Mouse (Mus musculus): ENCODE measurements around the gene Exoc5.
"Not testable (repeated sequence)": the region's sequence is repeated elsewhere in the genome, so short reads cannot be mapped to it uniquely, and the experiment has no call there.

The Exoc5 gene

DNA sequence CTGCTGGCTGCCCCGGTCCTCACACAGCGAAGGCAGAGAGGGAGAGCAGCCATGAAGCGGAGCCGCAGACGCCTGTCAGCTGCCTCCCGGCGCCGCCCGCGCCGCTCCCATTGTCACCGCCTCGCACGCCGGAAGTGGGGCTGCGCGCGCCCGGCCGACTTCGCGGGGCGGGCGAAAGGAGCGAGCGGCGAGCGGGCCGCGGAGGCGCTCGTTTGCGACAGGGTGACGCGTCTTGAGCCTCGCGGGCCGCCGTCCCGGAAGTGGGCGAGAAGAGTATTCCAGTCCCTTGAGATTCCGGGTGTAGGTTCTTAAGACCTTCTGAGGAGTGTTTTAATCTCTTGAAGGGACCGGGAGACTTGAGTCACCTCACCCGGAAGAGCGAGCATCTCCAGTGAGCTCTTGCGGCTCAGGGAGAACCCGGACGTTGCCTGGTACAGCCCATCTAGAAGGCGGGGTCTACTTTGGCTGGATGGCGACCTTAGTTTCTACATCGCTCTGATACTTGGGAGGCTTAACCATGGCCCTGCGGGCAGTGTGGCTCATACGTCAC, at the start of gene Exoc5:
Gene Exoc5, minus strand, starts transcription at position 380 of the 550 bp plus-strand sequence.
- peak; percentile 96 for DNase-seq (ENCODE audit: low spot score)

GRCm38 (mm10) chr14:49091755-49092154, 25.3 kb upstream of the Exoc5 start:
- not testable (repeated sequence) for DNase-seq (ENCODE audit: low spot score)

- DNase-seq (ENCODE audit: low spot score) = no peak
These were observed 24.8 kb upstream of the Exoc5 start for GRCm38 (mm10) chr14:49091277-49091676.

DNA sequence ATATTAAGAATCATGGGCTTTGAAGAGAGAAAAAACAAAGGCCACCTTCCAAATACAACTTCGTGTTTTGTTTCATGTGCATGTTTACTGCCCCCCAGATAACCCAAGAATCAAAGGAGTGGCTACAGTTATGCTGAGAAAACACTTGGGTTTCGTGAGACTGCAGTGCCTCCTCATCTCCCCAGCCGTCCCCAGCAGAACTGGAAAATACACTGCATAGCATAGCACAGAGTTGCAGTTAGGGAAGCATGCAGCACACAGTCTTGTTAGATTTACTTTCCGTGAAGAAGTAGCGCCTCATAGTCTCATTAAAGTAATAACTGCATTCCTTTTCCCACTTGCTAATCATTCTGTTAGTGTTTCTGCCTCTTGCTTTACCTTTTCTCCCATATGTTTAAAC, 23.6 kb upstream of the Exoc5 start:
- peak; percentile 32 for DNase-seq (ENCODE audit: low spot score)

GRCm38 (mm10) chr14:49089461-49090058, 23.1 kb upstream of the Exoc5 start:
- peak; percentile 66 for DNase-seq (ENCODE audit: low spot score)

GRCm38 (mm10) chr14:49088155-49089048, 21.9 kb upstream of the Exoc5 start:
- DNase-seq (ENCODE audit: low spot score) = peak; percentile 59

- DNase-seq (ENCODE audit: low spot score) = no peak
These were observed 20.1 kb upstream of the Exoc5 start for GRCm38 (mm10) chr14:49086522-49086921.

- DNase-seq (ENCODE audit: low spot score) = no peak
These were observed 12.4 kb upstream of the Exoc5 start for GRCm38 (mm10) chr14:49078820-49079219.

- no peak for DNase-seq (ENCODE audit: low spot score)
These were observed 7.9 kb upstream of the Exoc5 start for GRCm38 (mm10) chr14:49074361-49074760.

GRCm38 (mm10) chr14:49073896-49074295, 7.4 kb upstream of the Exoc5 start:
- DNase-seq (ENCODE audit: low spot score) = no peak

- no peak for DNase-seq (ENCODE audit: low spot score)
These were observed 6.4 kb upstream of the Exoc5 start for GRCm38 (mm10) chr14:49072837-49073236.

DNA sequence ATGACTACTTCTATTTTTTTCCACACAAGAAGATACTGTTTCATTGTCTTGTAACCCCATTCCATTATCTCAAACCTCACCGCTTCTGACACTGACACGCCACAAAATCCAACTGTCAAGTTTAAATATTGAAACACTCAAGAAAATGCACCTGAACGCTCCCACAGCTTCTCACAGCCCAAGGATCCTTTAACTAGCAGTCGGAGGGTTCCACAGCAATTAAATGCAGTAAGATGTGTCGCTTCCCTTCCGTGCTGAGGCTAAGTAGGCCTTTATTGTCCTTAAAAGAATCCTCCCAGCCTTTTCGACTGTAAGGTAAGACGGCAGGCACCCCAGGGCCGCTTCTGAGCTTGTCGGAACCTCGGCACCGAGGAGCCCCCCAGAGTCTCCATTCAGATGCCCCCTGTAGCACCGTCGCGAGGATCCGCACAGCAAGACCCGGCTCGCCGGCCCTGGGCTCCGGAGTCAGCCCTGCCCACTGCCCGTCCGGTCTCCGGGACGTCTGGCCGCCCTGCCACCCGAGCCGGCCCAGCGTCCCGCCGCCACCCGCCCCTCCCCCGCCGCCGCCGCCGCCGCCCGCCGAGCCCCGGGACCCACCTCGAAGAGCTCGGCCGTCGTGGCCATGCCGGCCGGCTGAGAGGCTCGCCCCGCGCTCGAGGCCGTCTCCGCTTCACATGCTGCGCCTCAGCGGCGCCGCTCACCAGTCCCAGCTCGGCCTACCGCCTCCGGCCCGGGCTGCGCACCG, 752 bp downstream of the Exoc5 start, which contains the start of gene Ap5m1:
Gene Ap5m1, plus strand, starts transcription at position 569 of the 745 bp plus-strand sequence.
- no peak for DNase-seq (ENCODE audit: low spot score)

DNA sequence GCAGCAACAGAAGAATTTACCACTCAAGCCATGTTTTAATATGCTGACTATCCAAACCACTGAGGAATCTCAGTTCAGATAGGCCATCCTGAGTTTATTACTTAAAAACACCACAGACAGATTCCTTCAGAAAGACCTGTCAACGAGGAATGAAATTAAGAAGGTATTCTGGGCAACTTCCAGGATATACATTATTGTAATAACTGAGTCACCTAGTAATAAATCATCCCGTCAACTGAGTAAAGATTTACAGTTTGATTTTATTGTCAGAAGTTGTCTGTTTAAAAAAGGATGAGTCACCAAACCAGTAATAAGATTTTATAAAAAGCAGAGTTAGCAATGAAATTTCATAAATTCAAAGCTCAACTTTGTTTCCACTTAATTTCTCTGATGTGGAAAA, 2.6 kb downstream of the Exoc5 start:
- no peak for DNase-seq (ENCODE audit: low spot score)

DNA sequence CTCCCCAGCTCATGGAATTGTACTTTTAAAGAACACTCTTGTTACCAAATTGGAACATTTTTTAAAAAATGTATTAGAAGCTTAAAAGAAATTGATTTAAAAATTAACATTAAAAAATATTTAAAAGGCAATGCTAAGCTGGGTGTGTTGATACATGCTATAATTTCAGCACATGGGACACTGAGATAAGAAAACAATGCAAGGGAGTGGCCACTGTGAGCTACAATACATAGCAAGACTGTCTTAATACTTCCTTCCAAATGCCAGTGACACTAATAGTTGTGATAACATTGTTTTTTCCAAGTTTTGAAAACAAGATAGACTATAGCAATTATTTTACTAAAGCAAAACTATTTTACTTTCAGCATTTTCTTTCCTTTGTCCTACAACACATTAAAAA, 17.0 kb downstream of the Exoc5 start:
- DNase-seq (ENCODE audit: low spot score) = no peak

DNA sequence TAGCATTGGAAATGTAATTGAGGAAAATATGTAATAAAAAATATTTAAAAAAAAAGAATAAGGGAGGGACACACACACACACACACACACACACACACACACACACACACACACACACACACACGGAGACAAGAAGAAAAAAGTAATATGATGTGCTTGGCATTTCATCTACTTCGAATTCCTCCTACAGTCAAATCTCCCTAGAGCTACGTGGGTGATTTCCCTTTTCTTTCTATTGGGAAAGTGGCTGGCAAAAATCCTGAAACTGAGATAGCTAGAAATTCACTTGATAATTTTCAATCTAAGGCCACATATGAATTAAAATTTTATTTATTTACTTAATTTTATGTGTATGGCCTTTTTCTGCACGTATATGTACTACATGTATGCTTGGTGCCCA, 20.8 kb downstream of the Exoc5 start:
- DNase-seq (ENCODE audit: low spot score) = no peak

- DNase-seq (ENCODE audit: low spot score) = no peak
These were observed 37.5 kb downstream of the Exoc5 start for GRCm38 (mm10) chr14:49028991-49029390.

DNA sequence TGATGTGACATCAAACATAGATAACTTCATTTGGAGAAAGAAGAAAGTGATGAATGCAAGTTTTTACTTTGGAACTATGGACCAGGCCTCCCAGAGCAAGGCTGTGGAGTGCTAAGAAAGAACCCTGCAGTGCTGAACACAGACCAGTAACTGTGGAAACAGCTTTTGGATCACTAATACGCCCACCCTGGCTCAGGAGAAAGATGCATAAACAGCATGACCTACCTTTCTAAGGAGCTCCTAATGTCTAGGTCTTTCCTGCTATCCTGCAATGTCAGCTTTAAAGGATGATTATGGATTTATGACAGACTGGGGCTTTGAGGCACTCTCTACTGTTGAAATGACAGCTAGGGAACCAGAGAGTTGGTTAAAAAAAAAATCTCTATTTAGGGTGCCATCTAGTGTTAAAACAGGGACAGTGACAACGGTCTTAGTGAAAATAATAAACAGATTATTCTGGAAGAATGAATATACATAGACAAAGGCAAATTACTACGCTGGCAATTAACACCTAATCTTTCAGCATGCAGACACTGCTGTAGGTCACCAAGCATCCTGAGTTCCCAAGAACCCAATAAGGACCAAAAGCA, 38.6 kb downstream of the Exoc5 start:
- no peak for DNase-seq (ENCODE audit: low spot score)

GRCm38 (mm10) chr14:49027040-49027778, 39.2 kb downstream of the Exoc5 start:
- no peak for DNase-seq (ENCODE audit: low spot score)

- DNase-seq (ENCODE audit: low spot score) = no peak
These were observed 46.7 kb downstream of the Exoc5 start for GRCm38 (mm10) chr14:49019765-49020164.

DNA sequence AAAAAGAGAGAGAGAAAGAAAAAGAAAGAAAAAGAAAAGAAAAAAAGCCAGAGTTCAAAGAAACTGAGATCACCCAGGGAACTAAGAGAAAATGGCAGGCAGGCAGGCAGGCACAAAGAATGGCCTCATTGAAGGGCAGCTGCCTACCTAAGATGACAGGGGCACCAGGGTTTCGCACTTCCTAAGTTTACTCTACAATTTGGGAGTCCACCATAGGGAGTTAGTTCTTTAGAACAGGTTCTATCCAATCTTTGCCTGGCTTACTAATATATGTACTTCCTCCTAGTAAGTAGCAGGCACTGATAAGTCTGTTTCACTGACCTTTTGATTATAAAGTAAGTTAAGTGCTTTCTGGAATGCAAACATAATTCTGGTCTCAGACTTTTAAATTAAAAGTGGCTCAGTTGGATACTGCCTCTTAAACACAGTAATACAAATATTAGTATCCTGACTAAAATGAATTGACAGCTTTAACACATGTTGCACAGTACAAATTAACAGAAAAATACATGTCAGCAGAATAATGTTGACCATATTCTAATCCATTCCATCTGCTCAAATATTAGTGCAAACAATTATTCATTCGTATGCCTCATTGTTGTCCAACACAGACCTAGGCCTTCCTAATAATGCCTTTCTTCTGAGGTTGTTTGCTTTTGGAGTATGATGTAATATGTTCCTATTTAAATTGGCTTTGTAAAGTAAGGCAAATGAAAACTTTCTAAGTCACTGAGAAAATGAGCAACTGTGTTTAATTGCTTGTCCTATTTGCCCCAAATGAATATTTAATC, 57.9 kb downstream of the Exoc5 start:
- no peak for DNase-seq (ENCODE audit: low spot score)

Measured in embryo, embryonic 10 days (tissue).